Mouse (Mus musculus): Measurements from ENCODE around the gene Arf3. TPM values are rescaled to one million over a fixed set of nuclear protein-coding genes. Genes with fewer than 3 reads are reported as not detected.
"Not testable (repeated sequence)": the region's sequence is repeated elsewhere in the genome, so short reads cannot be mapped to it uniquely, and the experiment has no call there.

Arf3 gene
- 41.6 and 45.2 TPM in 2 replicates for polyA plus RNA-seq (2015; fragmentation: Nextera tagmentation; extraction: Ambion mirVana)

- H3K9ac ChIP-seq: peak within 1 kb of the TSS; percentile 87
- H3K4me3 ChIP-seq (replicated peaks): peak within 1 kb of the TSS; percentile 99
- H3K27ac ChIP-seq: peak within 1 kb of the TSS; percentile 83
- peaks cover 17% of the 10 kb centered on the region; the same call in 1 of the 2 replicates for H3K4me1 ChIP-seq
- no peaks in the 10 kb centered on the region; the same call in 1 of the 2 replicates for H3K36me3 ChIP-seq
- H3K4me2 ChIP-seq: peak within 1 kb of the TSS; percentile 96
- ATAC-seq (ENCODE audit: insufficient read depth, low FRiP score, low read depth): peak; percentile 90
- no peaks in the 10 kb centered on the region for H3K9me3 ChIP-seq
- 0 out of 2 replicates have a peak, but pooled peaks cover 5% of the 10 kb centered on the region for H3K27me3 ChIP-seq (replicated peaks)
- WGBS: under 1% methylated on average over 73 of the region's 76 CpGs
Observed at GRCm38 (mm10) chr15:98762670-98763529, at the start of gene Arf3. Gene Arf3, minus strand, starts transcription at chr15:98763214.

- WGBS: 70% methylated on average over 6 of the region's 6 CpGs
- H3K4me3 ChIP-seq (replicated peaks); H3K4me2 ChIP-seq; ATAC-seq (ENCODE audit: insufficient read depth, low FRiP score, low read depth); H3K9me3 ChIP-seq; H3K9ac ChIP-seq; H3K27ac ChIP-seq: not testable (repeated sequence)
- Histone ChIP-seq H3K27me3 (replicated peaks) (peaks cover 45% of the 10 kb centered on the region), H3K36me3 (peaks cover 19% of the 10 kb centered on the region), H3K4me1 (peaks cover 28% of the 10 kb centered on the region)
Observed at GRCm38 (mm10) chr15:98810212-98810611, 47.2 kb upstream of the Arf3 start.

GRCm38 (mm10) chr15:98809390-98809789, 46.4 kb upstream of the Arf3 start, which contains the start of gene Ddn:
Gene Ddn, minus strand, starts transcription at chr15:98809490.
- peak within 1 kb of the TSS; percentile 80 for H3K4me2 ChIP-seq
- WGBS: 62% methylated on average over 3 of the region's 3 CpGs
- peaks cover 16% of the 10 kb centered on the region for H3K36me3 ChIP-seq
- peaks cover 28% of the 10 kb centered on the region for H3K4me1 ChIP-seq
- H3K27me3 ChIP-seq (replicated peaks): peaks cover 53% of the 10 kb centered on the region
- H3K4me3 ChIP-seq (replicated peaks): peak within 1 kb of the TSS; percentile 42
- H3K9me3 ChIP-seq: no peaks in the 10 kb centered on the region
- ATAC-seq (ENCODE audit: insufficient read depth, low FRiP score, low read depth): no peak
- no peak within 1 kb of the TSS for H3K9ac ChIP-seq
- H3K27ac ChIP-seq: no peak within 1 kb of the TSS

- Histone ChIP-seq H3K36me3 (peaks cover 11% of the 10 kb centered on the region), H3K4me1 (peaks cover 32% of the 10 kb centered on the region), H3K27me3 (replicated peaks) (peaks cover 60% of the 10 kb centered on the region), H3K27ac (no peak overlapping the region), H3K4me2 (peak overlapping the region; percentile 80; the same call in 1 of the 2 replicates), H3K9me3 (no peaks in the 10 kb centered on the region), H3K9ac (no peak overlapping the region), H3K4me3 (replicated peaks) (peak overlapping the region; percentile 42)
- ATAC-seq (ENCODE audit: insufficient read depth, low FRiP score, low read depth): no peak
- WGBS: 17% methylated on average over 6 of the region's 6 CpGs
Observed at GRCm38 (mm10) chr15:98808651-98809134, 45.7 kb upstream of the Arf3 start.

- H3K9ac ChIP-seq: no peak overlapping the region
- ATAC-seq (ENCODE audit: insufficient read depth, low FRiP score, low read depth): no peak
- 2% methylated on average over 31 of the region's 34 CpGs for WGBS
Observed at GRCm38 (mm10) chr15:98807895-98808650, 45.1 kb upstream of the Arf3 start.

GRCm38 (mm10) chr15:98806809-98807770, 44.1 kb upstream of the Arf3 start:
- H3K4me2 ChIP-seq: peak overlapping the region; percentile 80
- H3K36me3 ChIP-seq: no peaks in the 10 kb centered on the region
- H3K9me3 ChIP-seq: no peaks in the 10 kb centered on the region
- under 1% methylated on average over 53 of the region's 58 CpGs for WGBS
- H3K27me3 ChIP-seq (replicated peaks): peaks cover 76% of the 10 kb centered on the region
- H3K9ac ChIP-seq: no peak overlapping the region
- H3K4me3 ChIP-seq (replicated peaks): peak overlapping the region; percentile 42
- H3K27ac ChIP-seq: no peak overlapping the region
- ATAC-seq (ENCODE audit: insufficient read depth, low FRiP score, low read depth): peak; percentile 15; the same call in 1 of the 2 replicates
- H3K4me1 ChIP-seq: peaks cover 33% of the 10 kb centered on the region

More at GRCm38 (mm10) chr15:98807895-98808650, 45.1 kb upstream of the Arf3 start:
- Histone ChIP-seq H3K4me3 (replicated peaks) (peak overlapping the region; percentile 42), H3K4me2 (peak overlapping the region; percentile 80), H3K4me1 (peaks cover 33% of the 10 kb centered on the region), H3K27ac (no peak overlapping the region), H3K27me3 (replicated peaks) (peaks cover 66% of the 10 kb centered on the region), H3K9me3 (no peaks in the 10 kb centered on the region), H3K36me3 (peaks cover 7% of the 10 kb centered on the region; the same call in 1 of the 2 replicates)

- H3K4me2 ChIP-seq: peak overlapping the region; percentile 90
- H3K36me3 ChIP-seq: no peaks in the 10 kb centered on the region
- H3K4me3 ChIP-seq (replicated peaks): peak overlapping the region; percentile 42
- no peak overlapping the region for H3K27ac ChIP-seq
- H3K27me3 ChIP-seq (replicated peaks): peaks cover 84% of the 10 kb centered on the region
- peaks cover 33% of the 10 kb centered on the region for H3K4me1 ChIP-seq
- 14% methylated on average over 30 of the region's 30 CpGs for WGBS
- H3K9ac ChIP-seq: no peak overlapping the region
- ATAC-seq (ENCODE audit: insufficient read depth, low FRiP score, low read depth): 0 out of 2 replicates have a peak, but pooled peaks have one; percentile 4
- H3K9me3 ChIP-seq: no peaks in the 10 kb centered on the region
Observed at GRCm38 (mm10) chr15:98806071-98806808, 43.2 kb upstream of the Arf3 start.

GRCm38 (mm10) chr15:98805324-98806040, 42.5 kb upstream of the Arf3 start:
- H3K4me3 ChIP-seq (replicated peaks): peak overlapping the region; percentile 39
- peaks cover 92% of the 10 kb centered on the region for H3K27me3 ChIP-seq (replicated peaks)
- 2% methylated on average over 64 of the region's 64 CpGs for WGBS
- no peaks in the 10 kb centered on the region for H3K36me3 ChIP-seq
- no peak overlapping the region for H3K27ac ChIP-seq
- no peaks in the 10 kb centered on the region for H3K9me3 ChIP-seq
- peak overlapping the region; percentile 90 for H3K4me2 ChIP-seq
- peaks cover 33% of the 10 kb centered on the region for H3K4me1 ChIP-seq
- ATAC-seq (ENCODE audit: insufficient read depth, low FRiP score, low read depth): no peak
- H3K9ac ChIP-seq: no peak overlapping the region

GRCm38 (mm10) chr15:98804054-98804453, 41.0 kb upstream of the Arf3 start:
- ATAC-seq (ENCODE audit: insufficient read depth, low FRiP score, low read depth): no peak; the same call in 1 of the 2 replicates
- Histone ChIP-seq H3K9ac (no peak overlapping the region), H3K4me1 (peaks cover 33% of the 10 kb centered on the region), H3K36me3 (no peaks in the 10 kb centered on the region), H3K9me3 (no peaks in the 10 kb centered on the region), H3K27ac (no peak overlapping the region), H3K27me3 (replicated peaks) (peaks cover 100% of the 10 kb centered on the region), H3K4me3 (replicated peaks) (peak overlapping the region; percentile 23; the same call in 1 of the 2 replicates), H3K4me2 (peak overlapping the region; percentile 50)
- WGBS: under 1% methylated on average over 32 of the region's 32 CpGs

GRCm38 (mm10) chr15:98802926-98803325, 39.9 kb upstream of the Arf3 start:
- H3K4me1 ChIP-seq: peaks cover 27% of the 10 kb centered on the region
- no peak overlapping the region for H3K4me2 ChIP-seq
- ATAC-seq (ENCODE audit: insufficient read depth, low FRiP score, low read depth): no peak
- 7% methylated on average over 8 of the region's 8 CpGs for WGBS
- H3K9ac ChIP-seq: no peak overlapping the region
- H3K27ac ChIP-seq: no peak overlapping the region
- no peak overlapping the region for H3K4me3 ChIP-seq (replicated peaks)
- H3K27me3 ChIP-seq (replicated peaks): peaks cover 100% of the 10 kb centered on the region
- no peaks in the 10 kb centered on the region for H3K9me3 ChIP-seq
- H3K36me3 ChIP-seq: no peaks in the 10 kb centered on the region

Data from stomach, embryonic 15.5 days (tissue).